Mouse (Mus musculus): ENCODE measurements around the gene Csad.
A peak's percentile ranks its signal among the peaks of the same experiment; 100 is the strongest.
"Not testable (repeated sequence)": the region's sequence is repeated elsewhere in the genome, so short reads cannot be mapped to it uniquely, and the experiment has no call there.

Csad gene

DNA sequence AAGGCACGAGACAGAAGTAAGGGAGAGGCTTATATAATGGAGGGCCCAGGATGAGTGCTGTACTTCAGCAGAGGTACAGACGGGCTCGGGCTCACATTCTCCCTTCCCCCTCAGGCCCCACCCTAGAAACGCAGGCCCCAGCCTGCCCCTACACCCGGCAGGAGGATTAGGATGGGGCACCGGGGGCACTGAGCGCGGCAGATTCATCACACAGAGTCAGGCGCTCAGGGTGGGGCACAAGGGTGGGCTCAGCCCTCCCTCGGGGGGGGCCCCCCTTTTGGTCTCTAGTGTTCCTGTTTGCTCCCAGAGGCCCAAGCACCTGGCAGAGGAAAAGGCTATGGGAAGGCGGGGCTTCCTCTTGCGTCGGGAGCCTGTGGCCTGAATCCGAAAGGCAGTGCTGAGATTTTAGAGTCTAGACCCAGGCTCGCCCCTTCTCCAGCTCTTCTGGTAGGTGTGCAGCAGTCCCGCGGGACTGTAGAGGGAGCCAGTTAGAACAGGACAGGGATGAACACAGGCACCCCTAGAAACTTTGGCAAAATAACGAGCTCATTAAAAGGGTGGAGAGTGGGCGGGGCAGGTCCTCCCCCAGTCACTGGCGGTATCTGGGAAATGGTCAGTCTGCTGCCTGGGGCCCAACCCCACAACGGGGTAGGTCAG lies 31.0 kb upstream of the Csad start:
- no peak for DNase-seq (ENCODE audit: low read depth)

DNA sequence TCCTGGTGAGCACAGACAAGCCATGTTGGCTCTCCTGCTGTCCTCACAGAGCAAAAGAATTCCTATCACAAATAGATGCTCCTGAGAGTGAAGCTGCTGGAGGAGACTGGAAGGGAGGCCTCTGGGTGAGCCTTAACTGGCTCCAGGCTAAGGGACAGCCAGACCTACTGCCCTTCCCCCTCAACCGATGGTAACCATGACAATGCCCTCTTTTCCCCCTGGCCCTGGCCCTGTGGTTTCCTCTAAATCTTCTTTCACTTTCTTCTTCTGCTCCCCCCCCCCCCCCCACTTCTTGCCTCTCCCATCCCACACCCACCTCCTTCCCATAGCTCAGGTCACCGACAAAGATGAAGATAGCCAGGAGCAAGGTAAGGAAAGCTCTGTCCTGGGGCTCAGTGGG lies 29.4 kb upstream of the Csad start:
- DNase-seq (ENCODE audit: low read depth), result no peak

DNA sequence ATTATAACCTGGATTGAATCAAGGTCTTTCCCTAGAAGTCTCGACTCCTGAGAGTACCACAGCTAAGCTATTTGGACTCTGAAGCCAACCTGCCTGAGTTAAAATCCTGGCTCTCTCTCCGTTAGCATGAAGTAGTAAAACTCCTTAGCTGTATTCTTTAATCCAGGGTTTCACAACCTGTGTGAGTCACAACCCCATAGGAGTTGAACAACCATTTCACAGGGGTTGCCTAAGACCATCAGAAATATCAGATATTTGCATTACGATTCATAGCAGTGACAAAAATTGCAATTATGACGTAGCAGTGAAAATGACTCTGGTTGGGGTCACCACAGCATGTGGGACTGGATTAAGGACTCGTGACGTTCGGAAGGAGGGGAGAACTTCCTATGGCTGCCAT lies 28.2 kb upstream of the Csad start:
- no peak for DNase-seq (ENCODE audit: low read depth)

DNA sequence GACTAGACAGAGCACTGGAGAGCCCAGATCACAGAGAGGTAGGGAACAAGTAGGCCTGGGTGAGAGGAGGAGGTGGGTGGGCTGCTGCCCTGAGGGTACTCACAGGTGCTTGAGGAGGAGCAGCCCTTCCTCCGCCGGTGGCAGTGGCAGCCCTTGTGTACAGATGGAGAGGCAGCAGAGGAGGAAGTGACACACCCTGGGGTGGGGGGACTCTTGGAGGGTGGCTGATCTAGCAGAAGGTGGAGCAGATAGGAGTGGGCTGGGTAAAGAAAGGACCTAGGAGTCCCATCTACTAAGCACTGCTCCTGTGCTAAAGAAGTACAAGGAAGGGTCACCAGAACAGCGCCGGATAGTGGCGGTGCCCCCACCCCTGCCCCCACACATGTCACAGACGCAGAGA lies 27.2 kb upstream of the Csad start, which contains the start of gene Itgb7:
TSS of gene Itgb7 (minus strand) at position 197 of the 400 bp plus-strand sequence.
- DNase-seq (ENCODE audit: low read depth), result peak; percentile 69

DNA sequence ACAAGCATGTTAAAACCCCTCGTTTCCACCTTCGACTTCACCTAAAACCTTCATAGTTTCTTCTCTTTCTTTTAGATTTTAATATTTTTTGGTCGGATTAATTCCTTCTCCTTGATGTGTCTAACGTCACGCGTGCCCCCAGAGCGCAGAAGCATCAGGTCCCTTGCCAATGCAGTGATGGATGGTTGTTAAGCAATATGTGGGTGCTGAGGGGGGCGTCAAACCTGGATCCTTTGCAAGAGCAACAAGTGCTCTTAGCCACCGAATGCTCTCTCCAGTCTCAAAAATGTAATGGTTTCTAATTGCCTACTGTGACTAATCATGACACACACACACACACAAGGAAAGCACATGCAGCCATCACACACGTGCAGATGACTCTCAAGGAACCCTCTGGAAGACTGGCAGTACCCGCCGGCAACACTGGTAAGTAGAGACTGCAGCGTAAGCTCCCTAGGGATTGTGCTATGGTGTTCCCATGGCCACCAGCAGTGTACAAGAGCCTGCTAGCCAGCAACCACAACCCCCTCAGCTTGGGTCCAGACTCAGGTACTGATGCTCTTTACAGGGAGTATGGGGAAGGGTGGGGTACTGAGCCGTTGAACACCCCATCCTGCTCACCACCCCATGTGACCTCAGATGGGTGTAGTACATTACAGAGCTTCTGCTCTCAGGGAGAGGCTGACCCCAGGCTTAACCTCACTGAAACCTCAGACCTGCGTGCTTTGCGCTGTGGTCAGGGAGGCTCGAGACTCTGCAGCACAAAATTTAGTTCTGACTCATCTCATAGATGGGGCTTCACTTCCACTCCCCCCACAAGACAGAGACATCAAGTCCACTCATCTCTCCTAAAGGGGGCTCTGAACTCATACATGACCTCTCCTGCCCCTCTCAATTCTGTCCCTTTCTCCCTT lies 26.1 kb upstream of the Csad start:
- DNase-seq (ENCODE audit: low read depth), result no peak

DNA sequence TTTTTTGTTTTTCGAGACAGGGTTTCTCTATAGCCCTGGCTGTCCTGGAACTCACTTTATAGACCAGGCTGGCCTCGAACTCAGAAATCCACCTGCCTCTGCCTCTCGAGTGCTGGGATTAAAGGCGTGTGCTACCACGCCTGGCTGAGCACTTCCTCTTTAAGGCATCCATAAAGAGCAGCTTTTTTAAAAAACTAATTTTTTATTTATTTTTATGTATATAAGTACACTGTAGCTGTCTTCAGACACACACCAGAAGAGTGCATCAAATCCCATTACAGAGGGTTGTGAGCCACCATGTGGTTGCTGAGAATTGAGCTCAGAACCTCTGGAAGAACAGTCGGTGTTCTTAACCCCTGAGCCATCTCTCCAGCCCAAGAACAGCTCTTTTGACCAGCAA lies 21.1 kb upstream of the Csad start:
- DNase-seq (ENCODE audit: low read depth), result not testable (repeated sequence)

DNA sequence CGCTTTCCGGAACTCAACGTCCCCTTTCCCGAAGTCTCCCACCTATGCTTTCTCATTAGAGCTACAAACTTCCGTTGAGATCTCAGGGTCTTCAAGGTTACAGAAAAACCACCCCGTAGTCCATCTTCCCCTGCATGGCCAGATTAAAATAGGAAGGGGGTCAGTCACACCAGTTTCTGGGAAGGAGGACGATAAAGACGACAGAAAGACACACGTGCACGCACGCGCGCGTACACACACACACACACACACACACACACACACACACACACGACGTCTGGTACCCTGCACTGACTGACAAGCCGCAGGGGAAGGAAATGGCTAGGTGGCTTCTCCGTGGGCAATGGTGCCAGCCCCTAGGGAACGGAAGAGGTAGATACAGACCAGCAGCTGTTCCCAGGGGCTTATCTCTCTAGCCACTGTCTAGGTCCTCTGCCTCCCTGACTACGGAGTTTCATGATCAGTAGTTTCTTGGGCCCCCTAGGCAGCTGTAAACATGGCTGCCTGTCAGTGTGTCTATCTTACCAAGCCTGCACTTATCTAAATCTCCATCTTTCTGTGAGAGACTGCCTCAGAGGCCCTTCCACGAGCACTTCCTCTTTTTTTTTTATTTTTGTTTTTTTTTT lies 20.6 kb upstream of the Csad start:
- DNase-seq (ENCODE audit: low read depth), result peak; percentile 86

DNA sequence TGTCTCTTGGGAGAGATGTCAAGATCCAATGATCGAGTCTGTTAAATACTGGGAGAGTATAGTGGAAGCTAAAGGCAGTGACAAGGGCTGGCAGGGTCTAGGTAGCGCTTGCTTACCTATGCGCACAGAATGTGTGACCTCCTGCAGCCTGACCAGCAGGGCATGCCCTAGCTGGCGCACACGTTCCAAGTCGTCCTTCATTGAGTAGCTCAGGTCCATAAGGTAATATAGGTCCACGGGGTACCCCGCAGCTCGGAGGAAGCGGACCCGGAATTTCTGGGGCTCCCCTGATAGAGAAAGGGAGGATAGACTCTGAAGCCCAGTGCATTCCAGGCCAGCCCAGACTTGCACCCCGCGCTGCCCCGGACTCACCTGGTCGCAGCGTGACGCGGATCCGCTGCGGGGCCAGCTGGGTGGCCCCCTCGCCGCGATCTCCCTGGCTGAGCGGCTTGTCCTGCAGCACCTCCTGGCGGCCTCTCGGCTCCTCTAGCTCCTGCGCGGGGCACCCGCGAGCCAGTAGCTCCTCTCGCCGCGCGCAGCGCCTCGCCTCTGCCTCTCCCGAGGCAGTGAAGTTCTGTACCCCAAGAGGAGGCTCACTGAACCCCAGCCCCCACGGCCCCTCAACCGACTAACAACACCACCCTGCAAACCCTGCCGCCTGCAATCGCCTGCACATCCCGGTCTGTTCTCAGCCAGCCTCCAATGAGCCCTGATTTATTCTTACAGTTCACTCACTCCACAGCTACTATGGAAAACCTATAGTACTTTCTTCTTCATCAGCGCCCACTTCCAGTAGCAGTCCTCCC lies 19.9 kb upstream of the Csad start:
- DNase-seq (ENCODE audit: low read depth), result peak; percentile 81

DNA sequence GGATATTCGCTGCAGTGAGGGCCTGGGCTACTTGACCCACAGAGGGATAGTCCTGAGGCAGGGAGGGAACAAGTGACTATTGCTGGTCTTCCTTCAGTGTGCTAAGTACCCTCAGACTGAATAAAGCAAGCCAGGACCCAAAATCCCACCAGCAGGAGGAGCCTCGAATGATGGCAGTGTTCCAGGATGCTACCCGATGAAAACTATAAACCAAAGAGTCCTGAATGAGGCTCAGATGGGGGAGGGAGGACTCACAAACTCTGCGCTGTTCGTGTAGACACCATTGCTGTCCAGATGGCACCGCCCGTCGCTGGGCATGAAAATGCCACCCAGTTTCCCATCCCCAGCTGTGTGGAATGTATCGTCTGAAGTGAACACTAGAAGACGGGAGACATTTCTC lies 17.9 kb upstream of the Csad start:
- no peak for DNase-seq (ENCODE audit: low read depth)

DNA sequence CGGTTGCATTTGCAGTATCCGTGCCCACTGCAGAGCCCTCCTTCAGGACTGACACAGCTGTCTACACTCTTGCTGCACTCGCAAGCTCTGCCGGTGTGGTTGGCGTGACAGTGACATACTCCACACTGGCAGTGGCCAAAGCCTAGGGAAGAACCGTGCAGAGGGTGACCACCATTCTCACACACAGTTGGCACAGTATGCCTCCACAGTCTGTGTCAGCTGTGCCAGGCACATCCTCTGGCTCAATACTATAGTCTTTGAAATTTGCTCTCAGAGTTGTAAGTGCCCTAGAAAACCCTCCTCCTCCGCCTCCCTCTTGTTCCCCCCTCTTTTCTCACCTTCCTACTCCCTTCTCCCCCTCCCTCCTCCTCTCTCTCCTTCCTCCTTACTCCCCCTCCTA lies 12.8 kb upstream of the Csad start:
- no peak for DNase-seq (ENCODE audit: low read depth)

DNA sequence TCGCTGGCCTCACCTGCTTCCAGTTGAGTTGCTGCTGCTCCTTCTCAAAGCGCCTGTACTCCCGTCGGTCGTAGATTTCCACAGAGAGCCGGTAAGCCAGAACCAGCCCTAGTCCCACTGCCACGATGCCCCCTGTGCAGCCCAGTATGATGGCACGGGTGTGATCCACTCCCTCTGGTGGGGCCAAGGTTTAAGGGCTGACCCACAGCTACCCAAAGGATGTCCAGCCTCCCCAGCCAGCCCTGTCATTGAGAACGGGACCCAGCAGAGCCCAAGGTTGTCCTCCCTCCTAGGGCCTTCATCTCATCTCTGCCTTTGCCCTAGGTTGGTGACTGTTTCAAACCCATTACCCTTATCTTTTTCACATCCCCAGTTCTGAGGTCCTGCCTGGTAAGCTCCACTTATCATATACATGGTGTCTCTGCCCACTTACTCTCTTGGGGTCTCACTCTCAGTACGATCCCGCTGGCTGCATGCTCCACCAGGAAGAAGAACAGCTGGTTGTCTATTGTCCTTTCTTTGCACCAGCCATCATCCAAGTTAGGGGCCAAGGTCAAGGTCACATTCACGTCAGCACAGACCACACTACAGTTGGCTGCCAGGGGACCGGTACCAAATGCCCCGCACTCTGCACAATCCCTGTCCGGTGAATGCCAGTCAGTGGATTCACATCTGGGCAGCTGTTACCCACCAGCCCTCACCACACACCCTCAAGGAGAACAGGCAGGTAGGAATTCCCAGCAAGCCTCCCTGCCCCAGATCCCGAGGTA lies 12.1 kb upstream of the Csad start:
- DNase-seq (ENCODE audit: low read depth), result no peak

DNA sequence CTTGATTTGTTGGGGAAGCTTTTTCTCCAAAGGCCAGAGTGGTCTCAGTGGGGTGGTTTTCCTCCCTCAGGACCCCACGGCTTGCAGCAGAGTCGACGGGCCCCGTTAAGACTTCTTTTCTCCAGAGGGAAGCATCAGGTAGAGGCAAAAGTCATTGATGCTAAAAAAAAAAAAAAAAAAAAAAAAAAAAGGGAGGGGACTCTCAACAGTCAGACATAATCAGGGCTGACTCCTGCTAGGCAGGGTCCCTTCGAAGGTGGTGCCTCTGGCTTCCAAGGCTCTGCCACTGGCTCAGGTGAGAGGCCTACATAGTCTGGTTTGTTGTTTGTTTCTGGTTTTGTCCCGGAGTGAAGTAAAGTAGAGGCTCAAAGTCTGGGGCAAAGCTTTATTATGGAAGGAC lies 11.1 kb upstream of the Csad start:
- no peak for DNase-seq (ENCODE audit: low read depth)

DNA sequence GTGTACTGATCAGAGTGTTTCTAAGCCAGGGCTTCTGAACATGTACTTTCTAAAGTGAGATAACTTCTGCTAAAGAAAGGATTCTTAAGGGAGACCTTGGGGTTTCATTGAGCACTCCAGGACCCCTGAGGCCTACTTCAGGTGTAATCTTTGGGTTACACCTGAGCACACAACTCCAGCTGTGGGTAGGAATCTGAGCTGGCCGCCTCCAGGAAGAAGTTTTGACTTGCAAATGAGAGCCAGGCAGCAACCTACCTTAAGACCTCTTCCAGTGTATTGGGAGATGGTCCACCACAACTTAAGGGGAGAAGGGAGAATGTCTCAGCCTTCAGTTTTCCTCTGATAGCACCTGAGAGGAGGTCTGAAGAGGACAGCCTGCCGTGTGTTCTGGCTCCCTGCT lies 9.6 kb upstream of the Csad start:
- no peak for DNase-seq (ENCODE audit: low read depth)

DNA sequence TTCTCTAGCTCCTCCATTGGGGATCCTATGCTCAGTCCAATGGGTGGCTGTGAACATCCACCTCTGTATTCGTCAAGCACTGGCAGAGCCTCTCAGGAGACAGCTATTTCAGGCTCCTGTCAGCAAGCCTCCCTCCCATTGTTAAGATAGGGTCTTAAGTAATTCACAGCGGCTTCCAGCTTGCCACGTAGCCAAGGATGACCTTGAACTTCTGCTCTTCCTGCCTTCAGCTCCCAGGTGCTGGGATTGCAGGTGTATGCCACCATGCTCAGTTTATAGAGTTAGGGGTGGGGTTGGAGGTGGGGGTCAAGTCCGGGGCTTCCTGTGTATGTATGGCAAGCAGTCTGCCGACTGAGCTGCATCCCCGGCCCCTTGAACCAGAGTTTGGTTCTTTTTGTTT lies 7.4 kb upstream of the Csad start:
- DNase-seq (ENCODE audit: low read depth), result no peak

DNA sequence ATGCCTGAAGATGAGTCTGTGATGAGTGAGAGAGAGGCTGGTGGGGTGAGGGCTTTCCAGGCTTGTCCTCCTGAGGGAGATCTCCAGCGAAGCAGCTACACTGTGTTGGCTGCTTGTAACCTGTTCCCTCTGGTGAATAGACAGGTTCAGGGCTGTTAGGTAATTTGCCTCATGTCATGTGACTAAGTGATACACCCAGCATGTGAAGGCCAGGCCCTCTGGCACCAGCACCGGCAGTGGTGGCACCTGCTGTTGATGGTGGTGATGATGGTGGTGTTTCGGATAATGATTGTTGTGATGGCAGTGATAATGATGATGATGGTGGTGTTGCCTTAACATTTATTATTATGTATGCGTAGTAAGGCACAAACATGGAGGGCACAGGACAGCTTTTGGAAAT lies 6.3 kb upstream of the Csad start:
- no peak for DNase-seq (ENCODE audit: low read depth)

DNA sequence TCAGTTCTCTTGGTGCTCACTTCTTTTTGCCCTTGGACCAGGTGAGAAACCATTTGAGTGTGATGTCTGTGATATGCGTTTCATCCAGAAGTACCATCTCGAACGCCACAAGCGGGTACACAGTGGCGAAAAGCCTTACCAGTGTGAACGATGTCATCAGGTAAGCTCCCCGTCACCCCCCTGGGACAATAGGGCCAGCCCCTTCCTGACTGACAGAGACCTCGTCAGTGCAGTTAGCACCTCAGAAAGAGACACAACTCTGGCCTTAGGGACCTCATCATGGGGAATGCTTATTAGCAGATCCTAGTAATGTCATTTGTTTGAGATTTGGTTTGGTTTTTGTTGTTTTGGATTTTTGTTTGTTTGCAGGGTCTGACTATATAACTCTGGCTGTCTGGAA lies 4.6 kb upstream of the Csad start:
- no peak for DNase-seq (ENCODE audit: low read depth)

DNA sequence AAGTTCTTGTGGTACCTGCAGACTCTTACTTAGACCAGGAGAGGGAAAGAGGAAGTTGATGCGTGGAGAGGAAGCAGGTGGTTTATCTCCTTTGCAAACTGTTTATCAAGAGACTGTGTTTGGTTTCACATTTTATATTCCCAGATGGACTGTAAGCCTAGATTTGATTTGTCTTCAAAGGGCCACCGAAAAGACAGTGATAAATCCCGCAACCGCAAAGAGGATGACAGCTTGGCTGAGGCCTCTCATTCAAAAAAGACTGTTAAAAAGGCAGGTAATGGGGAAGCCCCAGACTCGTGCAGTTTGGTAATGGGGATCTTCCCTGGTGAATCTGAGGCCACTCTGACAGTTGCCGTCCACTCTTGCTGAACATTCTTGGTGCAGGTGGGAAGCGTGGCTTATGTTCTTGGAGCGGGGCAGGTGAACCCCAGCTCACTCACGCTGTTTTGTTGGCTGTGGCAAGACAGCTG lies 3.6 kb upstream of the Csad start:
- DNase-seq (ENCODE audit: low read depth), result peak; percentile 54

DNA sequence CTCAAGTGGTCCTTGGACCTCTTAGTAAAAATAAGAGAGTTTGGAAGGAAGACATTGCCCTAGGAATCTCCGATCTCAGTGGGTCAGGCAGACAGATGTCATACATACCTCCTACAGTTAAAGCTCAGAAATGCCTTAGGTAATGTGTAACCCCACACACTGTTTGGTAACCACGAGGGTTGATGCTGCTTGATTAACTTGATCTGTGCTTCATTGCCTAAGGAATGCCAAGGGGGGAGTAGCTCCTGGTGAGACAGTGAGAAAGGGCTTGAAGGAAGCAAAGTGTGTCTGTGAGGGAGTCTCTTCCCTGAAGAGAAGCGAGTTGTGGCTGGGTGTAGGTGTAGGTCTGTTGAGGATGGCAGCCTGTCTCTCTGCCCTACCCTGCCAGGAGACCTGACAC lies 2.8 kb upstream of the Csad start:
- DNase-seq (ENCODE audit: low read depth), result no peak

DNA sequence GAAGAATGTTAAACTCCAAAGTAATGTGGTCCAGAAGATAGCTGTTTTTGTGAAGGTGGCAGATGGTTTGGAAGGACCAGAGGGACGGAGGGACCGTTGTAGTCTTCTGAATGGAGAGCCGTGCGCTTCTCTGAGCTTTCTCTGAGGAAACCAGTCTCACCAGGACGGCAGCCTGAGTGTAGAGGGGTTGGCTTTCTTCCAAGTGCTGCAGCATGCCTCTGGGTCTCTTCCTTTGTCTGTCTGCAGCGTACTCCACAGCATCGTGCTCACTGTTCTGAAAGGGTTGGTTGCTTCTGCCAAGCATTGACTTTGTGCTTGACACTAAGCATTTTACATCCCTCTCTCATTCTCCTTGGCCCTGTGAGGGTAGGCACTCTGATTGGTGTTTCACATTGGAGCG lies 1.3 kb upstream of the Csad start:
- DNase-seq (ENCODE audit: low read depth), result peak; percentile 75

DNA sequence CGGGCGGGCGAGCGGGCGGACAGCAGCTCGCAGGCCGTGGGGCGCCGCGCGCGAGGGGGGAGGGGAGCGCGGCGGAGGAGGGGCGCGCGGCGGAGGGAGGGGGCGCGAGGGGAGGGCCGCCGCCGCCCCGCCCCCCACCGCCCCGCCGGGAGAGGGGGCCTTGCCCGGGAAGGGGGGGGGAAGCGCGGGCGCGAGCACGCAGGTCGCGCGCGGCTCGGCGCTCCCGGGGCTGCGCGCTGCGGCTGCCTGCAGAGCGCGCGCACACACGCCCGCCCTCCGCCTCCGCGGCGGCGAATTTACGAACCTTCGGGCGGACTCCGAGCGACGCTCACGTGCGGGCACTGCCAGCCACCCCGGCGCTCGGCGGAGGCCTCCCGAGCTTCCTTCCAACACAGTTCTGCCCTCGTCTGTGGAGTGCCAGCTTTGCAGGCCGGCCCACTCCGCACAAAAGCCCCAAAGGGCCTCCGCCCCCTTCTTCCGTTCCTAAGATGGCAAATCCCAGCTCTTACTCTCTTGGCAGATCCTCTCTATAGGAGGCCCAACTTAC lies 616 bp downstream of the Csad start:
- peak; percentile 80 for DNase-seq (ENCODE audit: low read depth)

All from naive thymus-derived CD4-positive, alpha-beta T cell, adult 2 months (primary cell).